Mouse (Mus musculus) gastrocnemius, adult 8-10 months (tissue): ENCODE data around the gene Nell2. TPM values are rescaled to one million over a fixed set of nuclear protein-coding genes. Genes with fewer than 3 reads are reported as not detected.
"Not testable (repeated sequence)": the region's sequence is repeated elsewhere in the genome, so short reads cannot be mapped to it uniquely, and the experiment has no call there.

Experiments
- DNase-seq, 2 experiments: peaks; one replicate each; pipeline ENCODE4 v3.0.0; 2022; ENCODE audit warnings: low spot score in 2 of 2
- total RNA-seq, 4 experiments: library from RNA; stranded (reverse); gene quantifications; 2 replicates each; pipeline ENCODE4 v1.2.4; 2022

Nell2 gene
- total RNA-seq, result under 1 TPM; 0.21 to 0.31 (median 0.22) TPM

- DNase-seq, result no peak
Measured at GRCm38 (mm10) chr15:95527948-95528861, at the start of gene Nell2. TSS of gene Nell2 (minus strand) at chr15:95528559.

GRCm38 (mm10) chr15:95574661-95575060, 46.3 kb upstream of the Nell2 start:
- no peak for DNase-seq

DNA sequence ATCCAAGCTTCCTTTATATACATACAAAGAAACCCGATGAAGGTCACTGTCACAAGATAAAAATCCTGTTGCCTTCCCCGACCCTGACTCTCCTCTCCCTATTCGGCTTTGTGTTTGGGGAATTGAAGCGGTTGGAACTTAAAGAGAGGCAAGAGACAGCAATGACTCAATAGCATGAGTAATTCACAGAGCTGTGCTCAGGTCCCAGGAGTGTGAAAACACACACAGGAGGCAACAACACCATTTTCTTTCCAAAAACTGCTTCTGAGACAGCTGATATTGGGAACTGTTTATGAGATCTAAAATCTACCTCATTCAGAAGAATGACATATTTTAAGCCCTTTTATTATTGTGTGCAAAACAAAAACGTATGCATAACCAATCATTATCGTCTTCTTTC, 41.2 kb upstream of the Nell2 start:
- no peak for DNase-seq

- no peak for DNase-seq
Measured at GRCm38 (mm10) chr15:95565160-95565559, 36.8 kb upstream of the Nell2 start.

- no peak for DNase-seq
Measured at GRCm38 (mm10) chr15:95561303-95561702, 32.9 kb upstream of the Nell2 start.

- DNase-seq, result no peak
Measured at GRCm38 (mm10) chr15:95550011-95550410, 21.7 kb upstream of the Nell2 start.

GRCm38 (mm10) chr15:95542632-95543031, 14.3 kb upstream of the Nell2 start:
- DNase-seq, result no peak

- no peak for DNase-seq
Measured at GRCm38 (mm10) chr15:95536724-95537123, 8.4 kb upstream of the Nell2 start.

DNA sequence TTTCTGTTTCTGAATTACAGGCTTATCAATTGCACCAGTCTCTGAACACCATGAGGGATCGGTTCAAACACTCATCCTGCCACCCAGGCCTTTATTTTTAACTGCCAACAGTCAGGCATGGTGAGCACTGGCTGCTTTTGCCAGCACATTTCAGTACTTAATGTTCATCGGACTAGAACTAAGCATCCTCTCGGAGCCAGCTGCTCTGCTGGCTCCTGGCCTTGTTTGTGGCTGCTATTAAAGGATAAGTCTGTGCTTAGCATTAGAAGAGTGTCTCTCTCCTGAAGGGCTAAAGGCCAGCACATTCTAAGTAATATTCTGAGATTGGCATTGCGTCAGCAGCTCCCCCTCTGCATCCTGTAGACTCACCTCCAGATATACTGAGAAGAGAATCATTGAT, 7.9 kb upstream of the Nell2 start:
- no peak for DNase-seq

- DNase-seq, result no peak
Measured at GRCm38 (mm10) chr15:95534644-95535043, 6.3 kb upstream of the Nell2 start.

- no peak for DNase-seq
Measured at GRCm38 (mm10) chr15:95527461-95527947, 855 bp downstream of the Nell2 start.

- no peak for DNase-seq
Measured at GRCm38 (mm10) chr15:95526626-95527411, 1.5 kb downstream of the Nell2 start.

DNA sequence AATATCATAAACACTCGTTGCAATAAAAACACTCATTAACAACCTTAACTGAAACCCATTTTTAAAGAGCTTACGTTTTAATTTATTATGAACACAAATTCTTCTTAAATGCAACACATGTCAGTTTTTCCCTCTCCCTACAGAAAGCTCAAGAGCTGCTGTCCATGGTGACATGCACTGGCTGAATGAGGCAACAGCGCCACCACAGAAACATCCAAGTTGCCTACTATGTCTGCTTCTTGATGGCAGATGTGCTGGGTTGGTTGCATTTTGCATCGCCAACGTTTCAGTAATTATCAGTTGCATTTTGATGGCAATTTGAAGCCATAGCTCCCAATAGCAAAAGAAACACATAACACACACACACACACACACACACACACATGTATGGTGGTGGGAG, 2.4 kb downstream of the Nell2 start:
- DNase-seq, result no peak

DNA sequence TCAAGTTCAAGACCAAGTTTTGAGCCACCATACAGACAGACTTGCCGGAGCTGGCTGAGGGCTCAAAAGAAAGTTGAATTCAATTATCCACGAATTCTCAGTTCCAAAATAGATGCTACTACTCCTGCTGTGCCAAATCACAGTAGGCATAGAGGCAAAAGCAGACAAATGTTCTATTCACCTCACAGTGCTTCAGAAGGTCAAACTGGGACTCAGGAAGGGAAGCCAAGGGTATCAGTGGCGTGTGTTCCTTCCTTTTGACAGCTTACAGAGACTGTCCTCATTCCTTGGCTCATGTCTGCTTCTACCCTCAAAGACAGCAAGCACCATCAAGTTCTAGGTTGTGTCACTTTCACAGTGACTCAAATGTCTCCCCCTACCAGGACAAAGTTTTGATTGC, 10.2 kb downstream of the Nell2 start:
- DNase-seq, result no peak

DNA sequence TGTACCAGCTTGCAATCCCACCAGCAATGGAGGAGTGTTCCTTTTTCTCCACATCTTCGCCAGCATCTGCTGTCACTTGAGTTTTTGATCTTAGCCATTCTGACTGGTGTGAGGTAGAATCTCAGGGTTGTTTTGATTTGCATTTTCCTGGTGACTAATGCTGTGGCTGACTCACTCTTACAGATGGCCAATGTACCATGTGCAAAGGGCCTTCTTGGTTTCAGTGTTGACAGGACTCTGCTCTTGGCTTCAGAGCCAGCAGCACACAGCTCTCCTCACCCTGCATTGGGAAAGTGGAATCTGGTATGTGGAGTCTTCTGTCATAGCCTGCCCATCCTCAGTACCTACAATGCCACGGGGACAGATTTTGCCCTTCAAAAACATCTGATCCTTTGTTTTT, 15.1 kb downstream of the Nell2 start:
- not testable (repeated sequence) for DNase-seq

- no peak for DNase-seq
Measured at GRCm38 (mm10) chr15:95495666-95496065, 32.7 kb downstream of the Nell2 start.

DNA sequence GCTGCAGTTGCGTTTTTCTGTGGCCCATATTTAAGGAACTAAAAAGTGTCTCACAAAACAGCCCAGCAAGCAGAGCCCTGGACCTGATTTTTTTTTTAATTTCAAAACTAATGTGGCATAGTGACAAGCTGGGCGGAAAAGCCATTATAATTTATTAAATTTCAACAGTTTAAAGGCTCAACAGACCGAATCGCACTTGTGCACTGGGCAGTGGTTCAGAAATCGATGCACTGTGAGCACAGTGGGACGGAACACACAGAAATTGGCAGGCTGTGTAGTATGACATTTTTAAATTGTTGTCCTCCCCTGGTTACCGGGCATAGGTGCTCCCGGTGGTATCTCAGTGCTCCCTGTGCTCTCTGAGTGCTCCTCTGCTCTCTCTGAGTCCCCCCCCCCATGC, 33.2 kb downstream of the Nell2 start:
- no peak for DNase-seq

DNA sequence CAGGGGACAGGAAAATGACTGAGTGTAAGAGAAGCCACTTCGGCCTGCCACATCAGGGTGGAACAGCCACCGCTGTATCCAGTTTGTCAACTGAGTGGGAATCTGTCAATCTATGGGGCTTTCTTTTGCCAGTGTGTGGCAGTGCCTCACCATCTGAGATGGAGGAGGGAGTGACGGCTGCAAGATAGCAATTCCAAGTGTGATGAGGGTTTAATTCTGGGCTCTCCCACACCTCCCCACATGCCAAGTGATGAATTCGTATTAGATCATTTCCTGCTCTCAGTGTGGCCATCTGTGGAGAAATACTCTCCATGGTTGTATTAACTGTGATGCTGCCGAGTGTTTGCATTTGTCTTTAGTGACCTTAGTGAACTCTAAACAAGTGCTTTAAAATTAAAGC, 36.2 kb downstream of the Nell2 start:
- DNase-seq, result no peak

DNA sequence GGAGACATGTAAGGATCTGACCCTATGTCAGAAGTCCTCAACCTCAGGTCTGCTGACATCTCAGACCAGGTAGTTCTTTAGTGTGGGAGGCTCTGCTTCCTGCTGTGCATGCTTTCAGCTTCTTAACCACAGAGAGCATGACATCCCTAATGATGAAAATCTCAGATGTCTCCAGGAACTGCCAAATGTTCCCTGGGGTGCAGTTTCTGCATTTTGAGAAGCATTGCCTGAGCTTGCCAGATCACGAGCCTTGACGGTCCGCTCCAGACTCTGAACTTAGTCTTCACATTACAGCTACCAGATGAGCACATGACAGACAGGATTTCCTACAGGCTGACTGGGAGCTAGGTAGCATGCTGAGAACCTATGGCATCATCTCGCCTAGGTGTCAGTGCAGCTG, 39.2 kb downstream of the Nell2 start:
- no peak for DNase-seq

- DNase-seq, result no peak
Measured at GRCm38 (mm10) chr15:95487961-95488360, 40.4 kb downstream of the Nell2 start.

DNA sequence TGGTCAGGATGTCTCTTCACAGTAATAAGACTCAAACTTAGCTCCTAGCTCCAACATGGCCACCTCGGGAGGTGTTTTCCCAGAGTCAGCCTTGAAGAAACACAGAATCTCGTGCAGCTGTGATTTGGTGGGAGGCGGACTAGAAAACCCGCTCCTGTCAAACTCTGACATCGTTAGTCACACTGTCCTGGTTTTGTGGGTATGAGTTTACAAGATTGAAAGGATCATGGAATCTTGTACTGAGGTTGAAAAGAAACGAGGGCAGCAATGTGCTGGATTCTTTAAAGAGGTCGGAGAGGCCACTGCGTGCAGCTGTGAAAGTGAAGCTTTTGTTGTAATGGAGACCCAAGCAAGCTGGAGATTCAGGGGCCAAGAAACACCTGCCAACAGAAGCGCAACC, 46.4 kb downstream of the Nell2 start:
- DNase-seq, result no peak

DNA sequence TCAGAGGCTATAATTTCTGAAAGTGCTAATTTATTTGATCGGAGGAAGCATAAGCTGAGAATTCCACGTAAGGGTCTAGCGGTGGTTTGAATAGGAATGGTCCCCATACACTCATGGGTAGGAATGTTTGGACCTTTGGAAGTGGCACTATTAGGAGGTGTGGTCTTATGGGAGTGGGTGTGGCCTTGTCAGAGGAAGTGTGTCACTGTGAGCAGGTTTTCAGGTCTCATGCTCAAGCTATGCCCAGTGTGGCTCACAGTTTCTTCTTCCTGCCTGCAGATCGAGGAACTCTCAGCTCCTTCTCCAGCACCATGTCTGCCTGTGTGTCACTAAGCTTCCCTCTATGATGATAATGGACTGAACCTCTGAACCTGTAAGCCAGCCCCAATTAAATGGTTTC, 46.8 kb downstream of the Nell2 start:
- no peak for DNase-seq
